Mouse (Mus musculus): Measurements from ENCODE around the gene Tecpr1.

GRCm38 (mm10) chr5:144251876-144252577 lies 28.6 kb upstream of the Tecpr1 start:
- TF ChIP-seq POLR2A (IDR thresholded peaks at IDR 0.05; ENCODE audit: extremely low read depth, insufficient read depth, low read length) (no peak), CTCF (IDR thresholded peaks at IDR 0.05; ENCODE audit: extremely low read depth, insufficient read depth, low read length) (no peak)
